Mouse (Mus musculus) brain, adult 2 months (tissue): ENCODE results near the gene Fam171b.

Experiments
- DNase-seq: peaks from one replicate; pipeline ENCODE4 v3.0.0; 2011; ENCODE audit warnings: low read depth, low spot score

Gene Fam171b

DNA sequence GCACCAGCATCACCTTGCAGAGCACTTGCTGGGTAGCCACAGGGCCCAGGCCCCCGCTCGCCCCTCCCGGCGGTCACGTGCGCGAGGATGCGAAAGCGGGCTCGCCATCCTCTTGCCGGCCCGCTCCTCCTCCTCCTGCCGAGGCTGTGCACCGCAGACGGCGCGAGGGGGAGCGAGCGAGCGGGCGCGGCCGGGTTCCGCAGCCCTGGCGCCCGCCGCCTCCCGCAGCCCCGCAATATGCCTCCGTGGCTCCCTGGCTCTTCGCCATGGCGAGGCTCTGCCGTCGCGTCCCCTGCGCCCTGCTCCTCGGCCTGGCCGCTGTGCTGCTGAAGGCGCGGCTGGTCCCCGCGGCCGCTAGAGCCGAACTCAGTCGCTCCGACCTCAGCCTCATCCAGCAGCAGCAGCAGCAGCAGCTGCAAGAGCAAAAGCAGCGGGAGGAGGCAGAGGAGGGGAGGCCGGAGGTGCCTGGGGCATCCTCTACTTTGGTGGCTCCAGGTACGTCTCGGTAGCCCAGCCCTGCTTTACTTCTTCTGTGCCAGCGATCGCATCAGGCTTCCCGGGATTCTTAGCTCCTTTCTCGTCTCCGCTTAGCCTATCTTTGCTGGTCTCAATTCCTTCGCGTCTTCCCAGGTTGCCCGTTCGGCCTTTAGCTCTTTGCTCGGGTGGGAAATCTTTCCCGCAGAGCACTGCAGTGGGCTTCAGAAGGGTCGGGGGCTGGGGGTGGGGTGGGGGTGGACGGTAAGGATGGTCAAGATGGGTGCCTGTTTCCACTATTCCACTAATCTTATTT is at the start of gene Fam171b:
TSS of gene Fam171b (plus strand) at position 154 of the 790 bp plus-strand sequence.
- peak; percentile 97 for DNase-seq

DNA sequence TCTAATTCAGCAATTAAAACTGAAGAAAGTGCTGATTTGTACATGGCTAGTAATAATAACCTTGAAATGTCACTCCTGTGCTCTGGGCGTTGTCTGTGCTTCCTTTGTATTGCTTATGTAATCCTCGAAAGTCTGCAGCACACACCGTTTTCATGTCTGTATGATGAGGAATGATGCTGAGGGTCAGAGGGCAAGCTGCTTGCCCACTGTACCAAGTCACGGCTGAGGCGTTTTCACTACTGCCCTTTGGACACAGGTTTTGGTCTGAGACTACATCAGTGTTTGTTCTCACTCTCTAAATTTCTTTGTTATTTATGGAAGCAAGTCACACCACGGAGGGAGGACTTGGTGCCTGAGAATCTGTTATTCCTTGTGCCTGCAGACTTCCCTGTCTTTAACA is 46.4 kb upstream of the Fam171b start:
- no peak for DNase-seq

DNA sequence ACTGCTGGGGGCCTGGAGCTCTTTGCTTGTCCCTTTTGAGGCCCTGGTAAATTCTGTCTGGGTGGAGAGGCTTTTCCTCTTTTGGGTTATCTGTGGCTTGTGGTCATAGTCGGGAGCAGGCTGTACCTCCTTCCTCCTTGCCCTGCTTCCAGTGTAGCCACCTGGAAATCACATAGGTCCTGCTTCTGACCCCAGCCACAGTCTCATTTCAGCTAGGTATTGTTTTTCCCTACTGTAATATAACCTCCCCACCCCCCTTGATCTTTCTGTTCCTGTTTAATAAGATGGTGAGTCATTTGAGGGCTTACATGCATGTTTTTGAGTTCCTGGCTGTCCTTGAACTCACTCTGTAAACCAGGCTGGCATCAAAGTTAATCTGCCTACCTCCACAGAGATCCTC is 45.6 kb upstream of the Fam171b start:
- DNase-seq = no peak

- DNase-seq = no peak
Observed at GRCm38 (mm10) chr2:83768311-83769047, 44.0 kb upstream of the Fam171b start.

GRCm38 (mm10) chr2:83771155-83771812 is 41.2 kb upstream of the Fam171b start:
- peak; percentile 90 for DNase-seq

DNA sequence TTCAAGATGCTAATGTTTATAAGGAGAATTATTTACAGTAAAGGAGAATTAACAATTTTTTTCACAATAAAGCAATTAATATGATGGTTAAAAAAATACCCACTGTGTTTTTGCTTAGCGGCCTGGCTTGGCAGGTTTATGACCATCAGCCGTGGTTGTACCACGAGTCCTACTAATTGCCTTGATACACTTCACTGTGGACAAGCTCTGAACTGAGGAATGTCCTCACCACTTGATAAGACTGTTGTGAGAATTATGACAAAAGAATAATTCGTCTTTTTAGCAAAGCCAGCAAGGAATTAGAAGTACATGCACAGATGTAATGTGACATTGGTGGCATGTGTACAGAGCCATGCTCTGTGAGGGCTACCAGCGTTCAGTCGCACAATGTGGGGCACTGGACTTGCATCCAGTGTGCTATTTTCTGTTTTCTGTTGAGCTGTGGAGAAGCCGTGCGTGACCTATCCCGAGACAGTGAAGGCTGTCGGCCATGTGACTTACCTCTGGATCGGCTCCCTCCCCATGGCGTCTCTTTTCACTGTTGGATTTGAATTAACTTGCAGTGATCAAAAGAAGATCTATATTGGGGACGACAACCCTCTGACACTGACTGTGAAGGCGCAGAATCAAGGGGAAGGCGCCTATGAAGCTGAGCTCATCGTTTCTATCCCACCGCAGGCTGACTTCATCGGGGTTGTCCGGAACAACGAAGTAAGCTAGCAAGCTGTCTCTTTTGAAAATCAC is 20.9 kb upstream of the Fam171b start:
- peak; percentile 22 for DNase-seq

GRCm38 (mm10) chr2:83792102-83792501 is 20.3 kb upstream of the Fam171b start:
- DNase-seq = no peak

- DNase-seq = no peak
Observed at GRCm38 (mm10) chr2:83795766-83796165, 16.7 kb upstream of the Fam171b start.

DNA sequence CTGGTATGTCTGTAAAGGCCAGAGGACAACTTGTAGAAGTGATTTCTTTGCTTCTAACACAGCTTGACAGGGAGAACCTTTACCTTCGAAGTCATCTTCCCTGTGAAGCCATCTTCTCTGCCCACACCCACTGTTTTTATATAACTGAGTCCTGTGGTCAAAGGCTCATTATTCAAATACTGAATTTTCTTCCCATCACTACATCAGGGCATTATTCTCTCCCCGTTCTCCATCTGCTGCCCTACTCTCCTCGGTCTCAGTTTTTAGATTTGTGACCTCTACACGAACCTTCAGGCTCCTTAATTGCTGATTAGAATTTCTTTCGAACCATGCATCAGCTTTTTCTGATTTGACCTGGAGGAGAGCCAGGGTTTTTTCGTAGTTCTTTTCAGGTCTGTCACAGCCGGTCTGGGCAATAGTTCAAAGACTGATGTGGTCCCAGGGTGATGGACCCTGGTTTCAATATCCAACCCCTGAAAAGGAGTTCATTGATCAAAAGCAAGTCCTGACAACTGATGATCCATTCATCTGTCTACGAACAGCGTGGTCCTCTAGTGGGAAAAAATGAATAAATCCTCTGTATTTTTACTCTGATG is 14.4 kb upstream of the Fam171b start:
- DNase-seq = no peak

DNA sequence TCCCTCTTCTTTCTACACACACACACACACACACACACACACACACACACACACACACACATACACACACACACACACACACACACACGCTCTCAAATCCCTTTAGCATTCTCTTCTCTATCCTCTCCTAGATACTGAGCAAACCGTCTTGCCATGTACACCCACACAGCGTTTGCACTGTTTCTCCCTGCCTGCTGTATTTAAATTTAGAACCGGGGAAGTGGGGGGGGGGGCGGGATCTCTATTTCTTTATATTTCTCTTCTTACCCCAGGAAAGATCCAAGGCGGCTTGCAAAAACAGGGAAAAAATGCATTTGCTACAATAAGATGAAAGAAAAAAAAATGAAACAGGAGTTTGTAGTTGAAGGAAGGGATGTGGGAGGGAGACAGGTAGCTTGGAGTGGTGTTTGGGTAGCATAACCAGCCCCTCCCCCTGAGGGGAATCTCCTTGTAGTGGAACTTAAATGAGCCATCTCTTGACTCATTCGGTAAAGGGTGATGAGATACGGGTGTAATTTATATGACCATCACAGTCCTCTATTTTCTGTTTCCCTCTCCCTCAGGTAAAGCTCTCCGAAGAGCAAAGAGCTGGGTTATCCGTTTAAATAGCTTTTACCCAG is 947 bp downstream of the Fam171b start:
- DNase-seq = peak; percentile 90

DNA sequence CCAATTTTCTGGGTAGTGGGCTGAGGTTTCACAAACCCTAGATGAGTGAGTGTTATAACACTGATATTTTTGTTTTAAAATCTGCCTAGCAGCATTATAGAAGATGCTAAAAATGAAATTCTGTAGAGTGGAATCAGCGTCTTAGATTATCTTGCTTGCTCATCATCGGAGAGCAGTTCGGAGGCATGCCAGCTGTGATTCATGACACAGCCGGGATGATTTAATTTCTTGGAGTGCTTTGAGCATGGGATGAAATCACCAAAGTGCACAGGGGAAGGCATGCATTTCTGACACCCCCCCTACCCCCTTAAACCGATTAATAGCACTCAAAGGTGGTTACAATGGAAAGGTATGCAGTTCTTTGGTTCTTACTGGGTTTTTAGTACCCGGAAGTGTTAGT is 1.6 kb downstream of the Fam171b start:
- peak; percentile 88 for DNase-seq

DNA sequence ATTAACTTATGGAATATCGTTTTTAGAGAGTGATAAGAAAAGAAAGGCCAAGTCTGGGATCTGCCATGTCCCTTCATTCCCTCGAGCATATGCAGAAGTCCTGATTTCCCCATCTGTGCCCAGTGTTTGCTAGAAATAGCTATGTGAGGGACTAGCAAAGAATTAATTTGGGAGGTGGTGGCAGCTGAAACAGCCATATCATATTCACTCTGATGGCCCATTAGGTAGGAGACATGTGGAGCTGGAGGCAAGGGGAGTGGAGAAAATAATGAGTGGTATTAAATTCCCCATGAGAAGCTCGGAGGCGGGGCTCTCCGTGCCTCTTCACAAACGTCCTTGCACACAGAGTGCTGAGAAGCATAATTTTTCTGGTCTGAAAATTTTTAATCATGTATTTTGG is 3.7 kb downstream of the Fam171b start:
- DNase-seq = peak; percentile 24

- DNase-seq = peak; percentile 74
Observed at GRCm38 (mm10) chr2:83825161-83825560, 12.7 kb downstream of the Fam171b start.

GRCm38 (mm10) chr2:83828895-83829539 is 16.6 kb downstream of the Fam171b start:
- peak; percentile 49 for DNase-seq

GRCm38 (mm10) chr2:83832903-83833302 is 20.5 kb downstream of the Fam171b start:
- DNase-seq = peak; percentile 50

GRCm38 (mm10) chr2:83835313-83836070 is 23.1 kb downstream of the Fam171b start:
- DNase-seq = no peak

GRCm38 (mm10) chr2:83848495-83848894 is 36.1 kb downstream of the Fam171b start:
- peak; percentile 62 for DNase-seq

DNA sequence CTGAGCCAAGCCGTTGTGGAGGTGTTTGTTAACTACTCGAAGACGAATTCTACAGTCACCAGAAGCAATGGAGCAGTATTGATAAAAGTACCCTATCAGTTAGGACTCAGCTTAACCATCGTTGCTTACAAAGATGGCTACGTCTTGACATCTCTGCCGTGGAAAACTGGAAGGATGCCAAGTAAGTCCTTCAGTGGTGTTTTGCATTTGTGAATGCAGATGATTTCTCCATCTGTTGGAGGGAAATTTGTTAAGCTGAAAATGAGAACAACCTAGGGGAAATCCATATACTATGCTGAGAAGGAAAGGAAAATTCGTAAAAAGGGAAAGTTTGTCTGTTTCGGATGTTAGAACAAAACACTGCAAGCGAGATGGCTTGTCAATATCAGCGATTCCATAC is 41.0 kb downstream of the Fam171b start:
- DNase-seq = peak; percentile 33

DNA sequence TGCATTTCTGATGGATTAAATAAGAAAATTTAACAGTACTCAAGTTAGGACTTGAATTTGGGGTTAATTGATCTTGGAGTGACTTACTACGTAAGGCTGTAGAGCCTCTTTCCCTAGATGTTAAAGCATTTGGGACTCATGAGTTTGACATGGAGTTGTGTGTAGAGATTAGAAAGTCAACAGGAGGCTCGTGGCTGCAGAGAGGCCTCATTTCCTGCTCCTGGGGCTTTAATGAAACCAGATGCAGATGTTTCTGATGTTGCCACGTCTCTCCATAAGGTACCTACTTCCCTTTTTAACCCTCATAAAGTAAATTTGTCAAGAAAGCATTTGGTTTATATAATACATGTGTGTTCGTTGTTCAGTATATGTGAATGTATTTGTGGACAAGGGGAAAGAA is 43.8 kb downstream of the Fam171b start:
- no peak for DNase-seq
